Mouse (Mus musculus) adrenal gland, adult 8-10 months (tissue): ENCODE measurements around the gene S1pr5. TPM values are rescaled to one million over a fixed set of nuclear protein-coding genes. Genes with fewer than 3 reads are reported as not detected.
"Not testable (repeated sequence)": the region's sequence is repeated elsewhere in the genome, so short reads cannot be mapped to it uniquely, and the experiment has no call there.

Experiments
- DNase-seq: peaks from one replicate; pipeline ENCODE4 v3.0.0; 2022
- total RNA-seq, 4 experiments: library from RNA; stranded (reverse); gene quantifications; 2 replicates each; pipeline ENCODE4 v1.2.4; 2022

The S1pr5 gene
- total RNA-seq, 4 experiments from 2014 or later = 0.27 to 0.75 (median 0.46) TPM

- DNase-seq = no peak
These were observed 49.3 kb downstream of the S1pr5 start for GRCm38 (mm10) chr9:21198960-21199359.

- no peak for DNase-seq
These were observed 50.3 kb downstream of the S1pr5 start for GRCm38 (mm10) chr9:21197981-21198380.

- no peak for DNase-seq
These were observed 51.5 kb downstream of the S1pr5 start for GRCm38 (mm10) chr9:21196521-21197433.

- not testable (repeated sequence) for DNase-seq
These were observed 52.3 kb downstream of the S1pr5 start for GRCm38 (mm10) chr9:21195736-21196505.

- no peak for DNase-seq
These were observed 53.3 kb downstream of the S1pr5 start for GRCm38 (mm10) chr9:21194787-21195493.

GRCm38 (mm10) chr9:21193786-21194185, 54.5 kb downstream of the S1pr5 start:
- DNase-seq = no peak

Other genes starting within 250 kb of the S1pr5 start
- 100 to 1,000 TPM; 124 to 131 (median 129) TPM for gene Mrpl4, start 245.7 kb downstream of the S1pr5 start, total RNA-seq
- gene Icam1, start 232.5 kb downstream of the S1pr5 start, total RNA-seq = 10 to 100 TPM; 14.9 to 33.1 (median 22.2) TPM
- 1 to 10 TPM; 1.6 to 7.8 (median 5.4) TPM for gene Icam4, start 219.1 kb downstream of the S1pr5 start, total RNA-seq
- gene Icam5, start 216.4 kb downstream of the S1pr5 start, total RNA-seq = under 1 TPM; 0.23 to 0.94 (median 0.50) TPM
- under 1 TPM in 1 of 4 experiments, not detected in 3; 0.70 TPM for gene Zglp1, start 181.3 kb downstream of the S1pr5 start, total RNA-seq
- under 1 TPM; 0.24 to 0.68 (median 0.42) TPM for gene Gm49373, start 175.3 kb downstream of the S1pr5 start, total RNA-seq
- 10 to 100 TPM; 40.3 to 55.0 (median 45.6) TPM for gene Fdx1l, start 174.8 kb downstream of the S1pr5 start, total RNA-seq
- gene Gm38431, start 156.4 kb downstream of the S1pr5 start, total RNA-seq = 1 to 10 TPM in 3 of 4 experiments, under 1 TPM in 1; 0.49 to 3.2 (median 2.3) TPM
- 10 to 100 TPM; 43.9 to 78.6 (median 56.6) TPM for gene Raver1, start 156.4 kb downstream of the S1pr5 start, total RNA-seq
- gene Tyk2, start 117.2 kb downstream of the S1pr5 start, total RNA-seq = 10 to 100 TPM; 15.3 to 30.3 (median 23.0) TPM
- 100 to 1,000 TPM; 162 to 190 (median 174) TPM for gene Cdc37, start 98.5 kb downstream of the S1pr5 start, total RNA-seq
- gene Pde4a, start 82.7 kb downstream of the S1pr5 start, total RNA-seq = 10 to 100 TPM in 2 of 4 experiments, 1 to 10 TPM in 2; 5.7 to 13.4 (median 9.8) TPM
- 10 to 100 TPM; 50.7 to 62.6 (median 57.4) TPM for gene Keap1, start 9.1 kb downstream of the S1pr5 start, total RNA-seq
- 10 to 100 TPM; 38.7 to 47.3 (median 40.8) TPM for gene Atg4d, start 16.9 kb upstream of the S1pr5 start, total RNA-seq
- gene Kri1, start 39.5 kb upstream of the S1pr5 start, total RNA-seq = 10 to 100 TPM; 33.0 to 52.0 (median 41.8) TPM
- 10 to 100 TPM; 11.9 to 24.1 (median 18.5) TPM for gene Cdkn2d, start 43.0 kb upstream of the S1pr5 start, total RNA-seq
- gene Ap1m2, start 63.9 kb upstream of the S1pr5 start, total RNA-seq = under 1 TPM in 1 of 4 experiments, not detected in 3; 0.23 TPM
- gene Slc44a2, start 72.3 kb upstream of the S1pr5 start, total RNA-seq = 100 to 1,000 TPM in 1 of 4 experiments, 10 to 100 TPM in 3; 39.0 to 103 (median 67.3) TPM
- 10 to 100 TPM; 47.3 to 86.4 (median 66.0) TPM for gene Ilf3, start 119.4 kb upstream of the S1pr5 start, total RNA-seq
- gene Qtrt1, start 163.4 kb upstream of the S1pr5 start, total RNA-seq = 10 to 100 TPM; 18.2 to 23.4 (median 19.0) TPM
- 100 to 1,000 TPM; 106 to 132 (median 114) TPM for gene Dnm2, start 176.5 kb upstream of the S1pr5 start, total RNA-seq